Mouse (Mus musculus): ENCODE measurements around the gene Esrrb.

DNA sequence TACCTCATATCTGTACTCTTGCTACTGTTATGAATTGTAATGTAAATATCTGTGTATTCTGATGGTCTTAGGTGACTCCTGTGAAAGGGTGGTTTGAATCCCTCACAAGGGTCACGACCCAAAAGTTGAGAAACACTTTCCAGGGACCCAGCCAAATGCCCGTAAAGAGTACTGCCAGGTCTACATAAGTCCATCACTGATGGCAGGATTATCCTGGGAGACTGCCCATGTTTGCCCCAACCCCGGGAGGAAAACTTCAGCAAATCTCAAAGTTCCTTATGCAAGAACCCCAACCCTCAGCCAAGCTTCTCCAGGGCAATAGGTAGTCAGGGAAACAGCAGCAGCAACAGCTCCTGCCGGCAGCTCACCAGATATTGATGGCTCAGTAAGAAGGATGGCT is 178.6 kb downstream of the Esrrb start:
- TF ChIP-seq POLR2A (IDR thresholded peaks at IDR 0.05; ENCODE audit: low read depth, low read length) (no peak), CTCF (IDR thresholded peaks at IDR 0.05; ENCODE audit: extremely low read depth, insufficient read length, insufficient replicate concordance, low read depth, low read length) (no peak)

All from small intestine, adult 2 months (tissue).